Mouse (Mus musculus) lung, postnatal 10 days (tissue): ENCODE data around the gene Ssxb1.
"Not testable (repeated sequence)": the region's sequence is repeated elsewhere in the genome, so short reads cannot be mapped to it uniquely, and the experiment has no call there.

Source experiments
- DNase-seq: peaks from one replicate; pipeline ENCODE4 v3.0.0; 2021

Gene Ssxb1

DNA sequence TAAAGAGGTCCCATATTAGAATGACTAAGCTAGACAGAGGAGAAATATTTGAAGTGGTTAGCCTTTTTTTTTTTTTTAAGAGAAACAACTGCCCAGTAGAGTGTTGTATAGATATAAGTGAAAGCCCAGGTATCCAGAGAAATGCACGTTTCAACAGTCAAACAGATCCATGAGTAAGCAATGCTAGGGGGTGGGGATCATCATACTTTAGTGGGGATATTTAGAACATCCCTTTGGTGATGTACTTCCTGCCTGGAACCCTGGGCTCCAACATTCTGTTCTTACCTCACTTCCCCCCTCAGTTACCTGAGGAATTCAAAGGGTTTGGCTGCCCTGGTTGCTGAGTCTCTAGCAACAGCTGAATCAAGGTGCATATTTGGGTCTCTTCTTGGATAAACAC, at the start of gene Ssxb1:
TSS of gene Ssxb1 (plus strand) at position 301 of the 400 bp plus-strand sequence.
- DNase-seq, result not testable (repeated sequence)

DNA sequence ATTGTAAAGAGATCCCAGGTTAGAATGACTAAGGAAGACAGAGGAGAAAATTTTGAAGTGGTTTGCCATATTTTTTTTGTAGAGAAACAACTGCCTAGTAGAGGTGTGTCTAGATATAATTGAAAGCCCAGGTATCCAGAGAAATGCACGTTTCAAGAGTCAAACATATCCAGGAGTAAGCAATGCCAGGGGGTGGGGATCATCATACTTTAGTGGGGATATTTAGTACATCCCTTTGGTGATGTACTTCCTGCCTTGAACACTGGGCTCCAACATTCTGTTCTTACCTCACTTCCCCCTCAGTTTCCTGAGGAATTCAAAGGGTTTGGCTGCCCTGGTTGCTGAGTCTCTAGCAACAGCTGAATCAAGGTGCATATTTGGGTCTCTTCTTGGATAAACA, 46.4 kb upstream of the Ssxb1 start, which contains the start of gene Ssxb9:
TSS of gene Ssxb9 (plus strand) at position 301 of the 400 bp plus-strand sequence.
- DNase-seq, result not testable (repeated sequence)

DNA sequence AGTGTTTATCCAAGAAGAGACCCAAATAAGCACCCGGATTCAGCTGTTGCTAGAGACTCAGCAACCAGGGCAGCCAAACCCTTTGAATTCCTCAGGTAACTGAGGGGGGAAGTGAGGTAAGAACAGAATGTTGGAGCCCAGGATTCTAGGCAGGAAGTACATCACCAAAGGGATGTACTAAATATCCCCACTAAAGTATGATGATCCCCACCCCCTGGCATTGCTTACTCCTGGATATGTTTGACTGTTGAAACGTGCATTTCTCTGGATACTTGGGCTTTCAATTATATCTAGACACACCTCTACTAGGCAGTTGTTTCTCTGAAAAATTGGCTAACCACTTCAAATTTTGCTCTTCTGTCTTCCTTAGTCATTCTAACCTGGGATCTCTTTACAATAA, 48.5 kb downstream of the Ssxb1 start, which contains the start of gene Ssxb2:
TSS of gene Ssxb2 (minus strand) at position 101 of the 400 bp plus-strand sequence.
- not testable (repeated sequence) for DNase-seq
